Mouse (Mus musculus) lung, postnatal 14 days (tissue): ENCODE data around the gene Adgrd1.
A peak's percentile ranks its signal among the peaks of the same experiment; 100 is the strongest.

Experiments
- DNase-seq: peaks from one replicate; pipeline ENCODE4 v3.0.0; 2021

Adgrd1 gene

DNA sequence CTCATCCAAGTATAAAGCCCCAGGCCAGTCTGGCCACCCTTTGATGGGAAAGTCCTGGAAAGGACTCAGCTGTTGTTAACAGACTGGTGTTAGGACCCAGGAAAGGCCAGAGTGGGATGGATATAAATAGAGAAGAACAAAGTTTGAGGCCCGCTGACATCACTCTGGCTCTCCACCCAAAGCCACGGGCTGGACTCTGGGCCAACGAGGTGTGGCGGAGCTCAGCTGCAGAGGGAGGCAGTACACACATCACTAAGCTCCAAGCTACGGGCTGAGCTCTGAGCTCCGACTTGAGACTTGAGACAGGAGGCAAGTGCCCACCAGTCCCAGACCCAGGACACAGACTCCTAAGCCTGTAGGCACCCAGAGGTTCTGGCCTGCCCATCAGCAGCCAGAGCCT lies at the start of gene Adgrd1:
TSS of gene Adgrd1 (plus strand) at position 240 of the 400 bp plus-strand sequence.
- DNase-seq = peak; percentile 34

DNA sequence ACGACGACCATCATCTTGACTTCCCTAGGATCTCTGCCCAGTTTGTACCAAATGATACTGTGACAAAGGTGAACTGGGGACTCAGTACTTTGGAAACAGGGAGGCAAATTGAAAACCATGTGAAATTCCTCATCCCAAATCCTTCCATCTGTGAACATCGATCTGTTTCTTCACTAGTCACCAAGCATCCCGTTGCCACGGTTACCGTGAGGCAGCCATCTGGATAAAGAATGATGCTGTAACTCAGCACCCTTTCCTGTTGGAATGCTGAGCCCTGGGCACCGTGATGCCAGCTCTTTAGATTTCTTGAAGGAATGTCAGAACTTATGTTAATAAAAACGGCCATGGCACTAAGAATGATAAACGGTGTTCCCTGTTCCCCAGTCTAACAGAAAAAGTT lies 47.2 kb upstream of the Adgrd1 start:
- DNase-seq = no peak

DNA sequence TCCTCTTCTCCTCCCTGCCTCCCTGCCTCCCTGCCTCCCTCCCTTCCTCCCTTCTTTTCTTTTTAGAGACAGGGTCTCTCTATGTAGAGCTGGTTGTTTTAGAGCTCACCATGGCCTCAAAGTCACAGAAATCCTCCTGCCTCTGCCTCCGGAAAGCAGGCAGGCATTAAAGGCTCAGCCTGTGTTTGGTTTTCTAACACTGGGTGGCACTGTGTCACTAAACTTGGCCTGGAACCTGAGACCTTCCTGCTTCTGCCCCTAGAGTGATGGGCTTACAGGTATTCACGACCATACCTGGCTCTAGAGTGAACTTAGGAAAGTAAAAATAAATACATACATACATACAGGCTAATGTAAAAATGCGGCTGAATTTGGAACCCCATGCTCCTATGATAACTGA lies 44.6 kb upstream of the Adgrd1 start:
- no peak for DNase-seq

DNA sequence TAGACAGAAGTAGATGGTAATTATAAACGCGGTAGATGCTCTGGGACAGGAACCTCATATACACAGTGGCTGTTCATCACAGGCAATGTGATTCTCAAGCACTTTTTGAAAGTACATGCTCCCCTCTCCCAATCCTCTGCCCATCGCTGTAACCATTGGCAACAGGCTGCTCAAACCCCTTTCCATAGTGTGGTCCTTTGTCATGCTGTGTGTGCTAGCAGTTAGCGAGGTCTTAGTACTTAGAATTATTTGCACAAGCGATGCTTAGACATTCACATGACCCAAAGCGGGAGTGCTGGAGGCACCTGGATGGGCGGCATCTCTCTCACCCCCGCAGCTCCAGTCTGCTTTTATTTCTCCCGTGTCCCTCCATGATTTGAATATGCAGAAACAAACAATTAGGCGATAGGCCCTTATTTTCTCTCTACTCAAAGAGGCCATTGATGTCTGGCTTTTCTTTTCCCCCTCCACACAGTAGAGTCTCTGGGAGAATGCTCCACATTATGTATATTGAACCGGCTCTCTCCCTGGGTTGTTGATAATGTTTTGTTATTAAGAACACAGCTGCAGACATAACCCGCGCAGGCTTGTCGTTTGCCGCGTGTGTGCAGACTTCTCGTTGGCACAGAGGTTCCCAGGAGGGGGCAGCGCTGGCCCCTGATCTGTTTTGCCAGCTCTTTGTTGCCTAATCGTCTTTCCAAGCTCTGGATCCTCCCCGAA lies 43.8 kb upstream of the Adgrd1 start:
- no peak for DNase-seq

DNA sequence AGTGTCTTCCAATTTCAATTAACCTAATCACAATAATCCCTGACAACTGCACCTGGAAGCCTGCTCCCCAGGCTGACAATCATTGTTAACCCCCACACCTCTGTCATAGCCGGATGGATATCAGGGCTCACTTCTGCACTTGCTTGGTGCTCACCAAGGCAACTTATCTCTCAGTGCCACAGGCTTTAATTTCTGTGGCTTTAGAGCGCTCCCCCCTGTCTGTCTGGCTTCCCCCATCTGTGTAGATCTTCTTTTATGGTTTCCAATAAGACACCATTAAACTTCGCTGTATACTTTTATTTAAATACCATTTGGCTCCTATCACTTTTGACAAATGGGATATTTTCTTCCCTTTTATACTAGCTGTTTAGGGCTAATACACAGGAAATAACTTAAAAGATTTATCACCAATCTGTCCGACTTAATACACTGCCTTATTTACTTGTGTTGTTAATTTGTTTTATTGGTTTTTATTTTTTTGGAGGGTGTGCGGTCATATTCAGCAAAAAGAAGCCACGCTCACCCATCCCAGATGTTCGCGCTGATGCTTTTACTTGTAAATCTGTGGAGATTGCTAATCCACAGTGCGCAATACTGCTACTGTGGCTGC lies 41.8 kb upstream of the Adgrd1 start:
- DNase-seq = no peak

DNA sequence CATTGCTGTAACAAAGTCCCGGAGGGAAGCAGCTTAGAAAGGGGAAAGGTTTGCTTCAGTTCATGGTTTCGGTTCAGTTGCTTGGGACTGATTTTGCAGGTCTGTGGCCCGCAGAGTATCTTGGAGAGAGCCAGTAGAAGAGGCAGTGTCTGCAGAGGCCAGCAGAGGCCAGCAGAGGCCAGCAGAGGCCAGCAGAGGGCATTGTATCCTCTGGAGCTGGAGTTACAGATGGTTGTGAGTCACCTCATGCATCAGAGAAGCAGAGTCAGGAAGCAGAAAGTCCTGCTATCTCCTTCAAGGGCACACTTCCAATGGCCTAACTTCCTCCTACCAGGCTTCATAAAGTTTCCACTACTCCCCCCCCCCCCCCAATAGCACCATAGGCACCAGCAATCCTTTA lies 37.4 kb upstream of the Adgrd1 start:
- DNase-seq = no peak

DNA sequence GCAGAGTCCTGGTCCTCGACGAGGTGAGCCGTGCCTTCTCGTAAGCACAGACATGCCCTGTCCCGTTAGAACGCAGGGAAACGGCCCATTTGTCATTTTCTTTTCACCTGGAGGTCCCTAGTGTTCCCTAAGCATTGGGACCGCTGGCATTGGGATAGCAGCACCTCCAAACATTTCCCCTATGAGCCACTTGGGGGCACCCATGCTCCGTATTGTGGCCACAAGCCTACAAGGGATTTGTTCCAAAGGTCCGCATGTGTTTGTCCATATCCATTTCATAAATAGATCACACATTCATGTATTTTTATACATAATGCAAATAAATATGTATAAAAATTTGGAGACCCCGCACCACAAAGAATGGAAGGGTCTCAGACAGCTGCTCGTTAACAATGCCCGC lies 35.0 kb upstream of the Adgrd1 start:
- DNase-seq = peak; percentile 65

DNA sequence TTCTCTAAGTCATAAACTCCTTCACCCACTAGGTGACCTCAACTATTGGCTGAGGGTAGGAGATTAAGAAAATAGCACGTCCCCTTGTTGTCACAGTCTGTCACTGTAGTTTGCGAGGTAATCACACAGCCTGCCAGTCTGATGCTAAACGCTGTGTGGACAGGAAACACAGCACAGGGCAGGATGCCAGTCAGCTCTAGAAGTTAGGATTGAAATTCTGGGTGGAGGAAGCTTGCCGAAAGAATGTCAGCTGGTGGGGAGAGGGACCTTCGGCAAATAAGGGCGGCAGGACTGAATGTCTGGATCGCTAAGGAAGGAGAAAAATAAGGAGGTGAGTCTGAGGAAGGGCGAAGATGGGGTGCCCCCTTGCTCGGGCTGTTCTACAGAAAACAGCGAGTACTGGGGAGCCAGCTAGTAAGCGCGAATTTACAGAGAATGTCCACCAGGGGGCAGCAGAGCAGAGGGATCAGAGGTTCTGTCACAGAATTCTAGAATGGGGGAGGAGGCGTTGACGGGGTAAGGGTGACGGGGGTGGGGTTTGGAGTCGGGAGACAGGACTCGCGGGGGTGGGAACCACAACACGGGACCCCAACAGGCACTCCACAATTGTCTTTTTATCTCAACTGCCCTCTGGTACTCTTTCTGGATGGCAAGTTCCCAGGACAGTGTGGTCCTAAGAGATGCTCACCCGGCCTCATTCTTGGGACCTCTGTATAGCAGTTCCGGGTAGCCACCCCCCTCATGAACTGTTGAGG lies 33.3 kb upstream of the Adgrd1 start:
- DNase-seq = peak; percentile 87

DNA sequence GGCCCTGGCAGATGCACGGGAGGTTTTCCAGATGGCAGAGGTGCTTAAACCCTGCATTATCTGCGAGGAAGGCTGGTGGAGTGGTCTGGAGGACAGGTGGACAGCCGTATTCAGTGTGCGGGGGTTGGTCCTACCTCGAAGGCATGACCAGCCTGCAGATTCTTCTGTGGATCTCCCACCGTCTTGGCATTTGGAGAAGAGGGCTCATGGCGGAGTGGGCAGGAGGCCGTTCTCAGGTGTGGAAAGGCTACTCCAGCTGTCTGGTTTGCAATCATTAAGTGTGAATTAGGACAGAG lies 32.8 kb upstream of the Adgrd1 start:
- no peak for DNase-seq

DNA sequence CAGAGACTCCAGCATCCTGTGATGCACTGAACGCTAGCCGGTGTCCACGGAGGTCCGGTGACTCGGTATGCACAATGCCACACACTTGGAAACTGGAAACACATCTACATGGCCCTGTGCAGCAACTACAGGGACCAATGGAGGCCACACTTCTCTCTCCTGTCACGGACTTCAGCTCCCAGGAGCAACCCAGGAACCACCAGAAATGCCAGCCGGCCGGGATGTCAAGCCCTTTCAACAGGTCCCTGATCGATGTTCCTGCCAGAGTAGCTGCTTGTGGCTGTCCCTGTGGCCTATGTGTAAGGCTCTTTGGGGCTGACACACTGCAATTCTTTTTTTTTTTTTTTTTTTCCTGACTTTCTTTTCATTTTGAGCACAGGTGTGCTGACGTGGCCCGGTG lies 32.4 kb upstream of the Adgrd1 start:
- no peak for DNase-seq

DNA sequence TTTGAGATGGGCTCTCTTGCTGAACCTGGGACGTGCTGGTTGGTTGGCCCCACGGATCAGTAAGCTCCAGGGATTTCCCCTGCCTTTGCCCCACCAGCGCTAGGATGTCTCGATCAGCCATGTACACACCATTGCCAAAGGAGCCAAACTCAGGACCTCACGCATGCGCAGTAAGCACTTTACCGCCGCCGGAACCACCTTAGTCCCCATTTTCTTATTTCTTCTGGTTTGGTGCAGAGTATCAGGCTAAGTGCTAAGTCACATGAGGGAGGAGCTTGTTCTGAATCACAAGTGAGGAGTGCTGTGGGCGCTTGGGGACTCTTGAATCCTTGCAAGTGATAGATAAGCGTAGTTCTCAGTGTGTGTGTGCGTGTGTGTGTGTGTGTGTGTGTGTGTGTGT lies 31.2 kb upstream of the Adgrd1 start:
- DNase-seq = no peak

DNA sequence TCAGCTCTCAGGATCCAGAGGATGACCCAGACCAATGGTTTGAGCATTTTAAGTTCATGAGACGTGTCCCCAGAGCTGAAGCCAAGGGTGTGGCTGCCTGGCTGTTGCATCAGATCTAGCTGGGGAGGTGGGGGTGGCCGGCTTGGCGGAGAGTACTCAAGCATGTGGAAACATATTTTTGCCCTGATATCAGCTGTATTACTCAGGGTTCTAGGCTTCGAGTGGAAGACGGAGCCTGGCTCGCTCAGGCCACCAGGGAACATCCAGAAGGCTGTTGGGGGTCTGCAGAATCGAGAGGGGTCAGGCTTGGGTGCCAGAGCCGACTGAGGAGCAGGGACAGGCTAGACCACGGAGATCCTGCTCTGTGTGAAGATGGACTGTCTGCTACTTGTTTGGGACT lies 30.6 kb upstream of the Adgrd1 start:
- DNase-seq = peak; percentile 59

DNA sequence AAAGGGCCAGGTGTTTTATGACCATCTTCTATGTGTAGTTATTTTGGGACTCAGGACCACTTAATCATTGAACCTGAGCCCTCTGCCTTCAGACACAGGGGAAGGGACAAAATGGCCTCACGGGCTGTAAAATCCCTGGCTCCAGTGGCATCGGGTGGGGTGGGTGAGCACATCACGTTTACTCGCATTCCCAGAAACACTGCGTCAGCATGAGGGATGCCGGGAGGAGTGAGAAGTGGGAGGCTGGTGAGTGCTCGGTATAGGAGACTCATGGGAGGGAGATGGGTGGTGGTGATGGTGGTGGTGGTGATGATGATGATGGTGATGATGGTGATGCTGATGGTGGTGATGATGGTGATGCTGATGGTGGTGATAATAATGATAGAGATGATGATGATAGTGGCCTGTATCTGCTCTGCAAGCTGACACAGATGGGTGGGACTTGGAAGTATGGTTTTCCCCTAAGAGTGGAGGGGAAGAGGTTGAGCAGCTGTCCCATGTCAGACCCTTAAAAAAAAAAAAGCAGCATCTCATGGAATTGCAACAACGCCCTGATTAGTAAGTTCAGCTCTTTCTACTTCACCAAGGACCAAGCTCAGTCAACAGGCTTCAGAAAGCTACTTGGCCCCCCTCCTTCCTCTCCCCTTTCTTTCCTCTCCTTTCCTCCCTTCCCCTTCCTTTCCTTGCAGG lies 29.9 kb upstream of the Adgrd1 start:
- no peak for DNase-seq

DNA sequence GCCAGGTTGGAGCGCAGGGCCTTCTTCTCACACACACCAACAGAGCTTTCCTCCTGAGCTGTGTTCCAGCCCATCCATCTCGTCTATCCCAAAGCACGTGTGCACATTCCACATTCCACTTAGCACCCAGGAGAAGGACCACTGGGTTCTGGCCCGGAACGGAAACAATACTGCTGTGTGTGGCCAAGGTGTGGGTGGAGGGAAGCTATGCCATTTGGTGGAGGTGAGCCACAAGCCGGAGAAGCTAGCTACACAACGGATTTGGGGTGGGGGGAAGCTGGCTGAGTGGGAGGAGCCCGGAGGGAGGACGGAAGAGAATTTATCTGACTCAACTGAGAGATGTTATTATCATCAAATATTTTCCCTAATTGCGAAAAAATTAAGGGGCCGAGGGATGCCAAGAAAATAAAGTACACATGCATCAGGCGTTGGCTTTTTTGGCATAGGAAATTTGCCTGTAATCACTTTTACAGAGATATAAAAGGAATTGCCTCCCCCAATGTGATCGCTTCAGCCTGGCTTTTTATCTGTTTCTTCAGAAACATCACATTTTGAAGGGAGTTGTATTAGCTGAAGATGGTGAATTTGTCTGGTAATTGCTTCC lies 29.2 kb upstream of the Adgrd1 start:
- no peak for DNase-seq

DNA sequence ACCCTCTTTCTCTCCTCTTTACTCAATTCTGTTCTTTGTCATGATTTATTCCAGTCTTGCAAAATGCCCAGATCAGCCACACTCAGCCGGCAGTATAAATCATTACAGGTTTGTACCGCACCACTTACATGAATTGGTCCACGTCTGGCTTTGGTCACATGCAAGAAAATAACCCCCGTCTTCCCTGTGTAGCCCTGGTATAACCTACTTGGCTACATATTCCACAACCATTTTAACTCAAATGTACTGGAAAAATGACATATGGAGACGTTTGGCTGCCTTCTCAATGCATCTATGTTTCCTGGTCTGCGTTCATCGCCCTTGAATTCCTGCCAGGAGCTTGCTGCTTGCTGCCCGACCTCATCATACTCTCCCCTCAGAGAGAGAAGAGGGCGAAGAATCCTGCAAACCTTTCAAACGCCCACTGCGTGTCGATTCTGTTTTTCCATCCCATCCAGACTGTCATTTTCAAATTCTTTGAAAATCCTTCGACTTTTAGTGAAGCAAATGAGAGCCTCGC lies 24.7 kb upstream of the Adgrd1 start:
- DNase-seq = no peak

DNA sequence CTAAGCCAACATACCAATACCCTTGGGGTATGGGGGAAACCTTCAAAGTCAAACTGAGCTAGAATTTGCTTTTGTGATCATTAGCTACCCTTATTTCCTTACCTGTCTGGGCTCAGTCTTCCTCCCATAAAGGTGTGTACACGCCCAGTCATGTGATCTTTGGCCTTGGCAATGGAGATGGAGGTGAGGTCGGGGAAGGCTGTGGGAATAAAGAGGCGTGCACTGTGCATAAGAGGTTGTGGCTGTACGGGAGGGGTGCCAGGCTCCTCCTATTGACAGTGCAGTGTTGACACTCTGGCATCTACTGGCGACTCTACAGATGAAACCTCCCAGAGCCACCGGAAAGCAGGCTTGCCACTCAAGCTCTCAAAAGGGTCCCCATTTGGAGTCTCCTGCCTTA lies 23.1 kb upstream of the Adgrd1 start:
- DNase-seq = no peak

DNA sequence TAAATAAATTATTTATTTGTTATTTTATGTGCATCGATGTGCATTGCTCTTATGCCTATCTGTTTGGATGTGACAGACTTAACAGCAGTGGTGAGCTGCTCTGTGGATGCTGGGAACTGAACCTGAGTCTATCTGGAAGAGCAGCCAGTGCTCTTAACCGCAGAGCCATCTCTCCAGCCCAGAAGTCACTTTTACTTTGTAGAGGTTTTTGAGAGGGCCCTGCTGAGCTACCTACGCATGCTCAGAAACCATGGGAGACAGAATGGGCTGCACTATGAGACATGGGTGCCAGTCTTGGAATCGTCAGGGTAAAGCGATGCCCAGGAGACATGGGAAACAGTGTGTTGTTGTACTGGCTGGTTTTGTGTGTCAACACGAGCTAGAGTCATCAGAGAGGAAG lies 20.5 kb upstream of the Adgrd1 start:
- DNase-seq = no peak

DNA sequence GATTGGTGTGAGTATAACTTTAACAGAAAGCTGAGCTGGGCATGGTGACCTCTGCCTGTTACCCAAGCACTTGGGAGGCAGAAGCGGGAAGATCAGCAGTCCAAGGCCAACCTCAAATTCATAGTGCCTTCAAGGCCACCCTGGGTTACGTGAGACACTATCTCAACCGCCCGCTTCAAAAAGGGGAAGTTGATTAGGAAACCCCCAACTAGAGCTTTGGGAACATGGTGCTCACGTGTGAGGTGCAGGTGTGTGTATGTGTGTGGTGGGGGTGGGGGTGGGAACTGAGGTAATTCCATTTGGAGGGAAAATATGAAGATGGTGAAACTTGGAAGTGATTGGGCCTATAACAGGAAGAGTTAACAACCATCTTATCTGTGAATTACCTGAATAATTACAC lies 19.3 kb upstream of the Adgrd1 start:
- DNase-seq = no peak

DNA sequence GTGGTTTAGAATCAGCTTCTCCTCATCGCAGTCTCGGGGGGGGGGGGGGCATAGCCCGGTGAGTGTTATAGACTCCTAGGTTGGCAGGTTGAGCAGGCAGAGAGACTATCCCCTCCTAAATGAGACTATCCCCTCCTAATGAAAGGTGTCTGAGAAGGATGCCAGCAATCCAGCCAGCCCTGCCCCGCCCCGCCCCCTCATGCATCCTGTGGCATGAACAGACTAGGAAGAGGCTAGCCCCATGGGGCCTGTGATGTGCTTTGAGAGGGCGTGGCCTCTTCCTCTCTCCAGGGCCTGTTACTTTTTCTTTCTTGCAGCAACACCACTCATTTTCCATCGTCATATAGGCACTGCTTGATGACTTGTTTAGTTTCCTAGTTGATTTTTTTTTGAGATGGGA lies 15.0 kb upstream of the Adgrd1 start:
- no peak for DNase-seq

DNA sequence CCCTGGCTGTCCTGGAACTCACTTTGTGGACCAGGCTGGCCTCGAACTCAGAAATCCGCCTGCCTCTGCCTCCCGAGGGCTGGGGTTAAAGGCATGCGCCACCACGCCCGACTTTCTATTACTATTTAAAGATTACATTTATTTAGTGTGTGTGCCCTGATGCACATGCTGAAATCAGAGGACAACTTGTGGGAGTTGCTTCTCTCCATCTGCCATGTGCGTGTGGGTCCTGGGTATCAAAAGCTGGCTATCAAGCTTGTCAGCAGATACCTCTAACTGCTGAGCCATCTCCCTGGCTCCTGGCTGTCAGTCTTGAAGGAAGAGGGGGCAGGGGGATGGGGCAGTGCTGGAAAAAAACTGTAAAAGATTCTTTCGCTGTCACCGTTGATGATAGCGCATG lies 11.4 kb upstream of the Adgrd1 start:
- DNase-seq = no peak

DNA sequence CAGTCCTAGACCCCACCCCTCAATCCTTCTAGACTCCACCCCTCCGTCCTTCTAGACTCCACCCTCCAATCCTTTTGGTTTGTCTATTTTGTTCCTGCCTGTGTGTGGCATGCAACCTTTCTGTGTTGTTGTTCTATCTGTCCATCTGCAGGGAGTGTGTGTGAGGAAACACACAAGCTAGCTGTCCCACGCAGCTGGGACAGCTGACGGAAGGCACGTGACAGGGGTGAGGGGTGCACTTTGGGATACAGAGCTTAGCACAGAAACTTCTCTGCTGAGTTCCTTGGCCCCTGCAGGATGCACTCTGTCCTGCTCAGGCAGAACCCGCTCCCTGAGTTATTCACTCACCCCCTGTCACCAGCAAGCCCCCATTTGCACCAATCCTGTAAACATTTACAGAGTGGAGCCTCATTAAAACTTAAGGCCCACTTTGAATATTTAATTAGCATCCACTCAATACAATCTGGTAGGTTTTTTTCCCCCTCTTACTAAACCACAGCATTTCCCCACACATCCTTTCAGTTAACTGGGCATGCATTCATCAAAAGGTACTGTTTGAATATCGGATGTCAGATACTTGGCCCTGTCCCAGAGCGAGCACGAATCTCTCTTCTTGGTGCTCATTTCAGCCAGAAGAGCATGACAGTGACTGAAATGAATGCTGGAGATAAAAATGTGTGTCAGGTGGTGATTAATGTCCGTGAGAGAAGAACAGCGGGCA lies 4.0 kb upstream of the Adgrd1 start:
- no peak for DNase-seq

DNA sequence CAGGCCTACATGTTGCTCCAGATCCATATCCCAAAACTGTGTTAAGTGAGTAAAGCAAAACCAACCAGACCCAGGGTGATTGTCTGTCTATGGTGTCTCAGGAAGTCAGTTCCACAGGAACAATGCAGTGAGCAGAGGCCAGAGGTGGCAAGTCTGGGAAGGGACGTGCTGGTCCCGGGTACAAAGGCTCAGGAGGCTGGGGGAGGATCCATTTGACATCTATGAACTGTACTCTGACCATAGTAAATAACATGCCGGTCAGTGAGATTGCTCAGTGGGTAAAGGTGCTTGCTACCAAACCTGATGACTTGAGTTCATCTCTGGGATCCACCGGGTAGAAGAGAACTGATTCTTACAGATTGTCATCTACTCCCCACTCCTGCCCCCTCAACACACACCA lies 3.4 kb upstream of the Adgrd1 start:
- no peak for DNase-seq

DNA sequence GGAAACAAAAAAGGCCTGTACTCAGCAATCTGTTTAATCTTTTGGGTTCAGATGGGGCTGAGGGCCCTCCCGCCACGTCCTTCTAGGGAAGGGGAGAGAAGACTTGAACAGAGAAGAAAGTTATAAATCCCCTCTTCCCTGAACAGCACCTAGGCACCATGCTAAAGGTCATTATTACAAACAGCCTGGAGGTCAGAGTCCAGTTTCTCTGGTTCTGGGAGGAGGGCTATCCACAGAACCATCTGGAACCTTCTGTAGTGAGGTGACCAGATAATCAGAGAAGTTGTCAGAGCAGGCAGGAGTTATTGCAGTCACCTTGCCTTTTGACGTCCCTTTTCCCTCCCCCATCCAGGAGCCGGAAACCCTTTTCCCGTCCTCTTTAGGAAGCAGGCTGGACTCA lies 2.3 kb upstream of the Adgrd1 start:
- DNase-seq = no peak
